Mouse (Mus musculus) forebrain, embryonic 14.5 days (tissue): ENCODE data around the gene Vsig10l. TPM values are rescaled to one million over a fixed set of nuclear protein-coding genes. Genes with fewer than 3 reads are reported as not detected.
A peak's percentile ranks its signal among the peaks of the same experiment; 100 is the strongest.

Experiments used
- ATAC-seq: fragments of 200-750 bp; cut with Nextera tagmentation; 2 replicates; pipeline ENCODE4 v1.8.0; 2017; ENCODE audit warnings: mild to moderate bottlenecking, moderate library complexity
- DNase-seq: peaks from one replicate; pipeline ENCODE4 v3.0.0-alpha.2; 2015; ENCODE audit warnings: low spot score
- H3K27ac ChIP-seq: fragments of 300-500 bp; sonication (generic); 2 replicates; pipeline ENCODE4 v1.5.1; 2014; ENCODE audit warnings: low read depth, mild to moderate bottlenecking, control low read depth, low read length, moderate library complexity
- H3K27me3 ChIP-seq: fragments of 300-500 bp; sonication (generic); replicated peaks from 2 replicates; pipeline ENCODE4 v1.6.1; 2014; ENCODE audit warnings: low read length, control low read depth, mixed read lengths; ENCODE audit not compliant: control insufficient read depth, insufficient read depth
- H3K36me3 ChIP-seq: fragments of 300-500 bp; sonication (generic); 2 replicates; pipeline ENCODE4 v1.6.1; 2014; ENCODE audit warnings: low read length, control low read depth; ENCODE audit not compliant: control insufficient read depth, insufficient read depth
- H3K4me1 ChIP-seq: fragments of 300-500 bp; sonication (generic); 2 replicates; pipeline ENCODE4 v1.6.1; 2014; ENCODE audit warnings: antibody characterized with exemption, low read length, control low read depth; ENCODE audit not compliant: control insufficient read depth, insufficient read depth
- H3K4me2 ChIP-seq: fragments of 300-500 bp; sonication (generic); 2 replicates; pipeline ENCODE4 v1.6.1; 2014; ENCODE audit warnings: mild to moderate bottlenecking, control low read depth, low read length
- H3K4me3 ChIP-seq: fragments of 300-500 bp; sonication (generic); 2 replicates; pipeline ENCODE4 v1.5.1; 2014; ENCODE audit warnings: low read depth, low read length, control low read depth
- H3K9ac ChIP-seq: fragments of 300-500 bp; sonication (generic); 2 replicates; pipeline ENCODE4 v1.6.1; 2014; ENCODE audit warnings: mild to moderate bottlenecking, low read length, control low read depth, moderate library complexity
- H3K9me3 ChIP-seq: fragments of 300-500 bp; sonication (generic); replicated peaks from 2 replicates; pipeline ENCODE4 v1.6.1; 2016; ENCODE audit warnings: low read length, control low read depth, mixed read lengths; ENCODE audit not compliant: control insufficient read depth
- WGBS: fragments of 180-500 bp; shearing (Covaris S2); extraction: QIAGEN DNeasy Blood & Tissue Kit; methylation state at CpG from one replicate; pipeline ENCODE4 v1.1.7; 2014; 5-methylcytosine and 5-hydroxymethylcytosine counted together
- polyA plus RNA-seq: library from polyadenylated mRNA; unstranded; fragments of >200 nt; fragmentation: Nextera tagmentation; extraction: Ambion mirVana; gene quantifications from 2 replicates; pipeline ENCODE4 v1.2.1, GENCODE M21; 2014

Gene Vsig10l
- polyA plus RNA-seq, 1 experiment from 2014 or later = 3.2 TPM

GRCm38 (mm10) chr7:43489631-43490125, 26.7 kb downstream of the Vsig10l start, which contains the start of gene Iglon5:
TSS of gene Iglon5 (minus strand) at chr7:43490075.
- H3K9ac ChIP-seq = peak within 1 kb of the TSS; percentile 94
- DNase-seq (peak; percentile 18), ATAC-seq (peak; percentile 59)
- H3K4me2 ChIP-seq = peak within 1 kb of the TSS; percentile 74
- H3K27ac ChIP-seq = peak within 1 kb of the TSS; percentile 84
- peak within 1 kb of the TSS; percentile 64 for H3K4me3 ChIP-seq
- H3K9me3 ChIP-seq = no peaks in the 10 kb centered on the region
- H3K27me3 ChIP-seq = no peaks in the 10 kb centered on the region
- H3K4me1 ChIP-seq = peaks cover 9% of the 10 kb centered on the region; the same call in 1 of the 2 replicates
- no peaks in the 10 kb centered on the region for H3K36me3 ChIP-seq
- WGBS = under 1% methylated on average over 17 of the region's 41 CpGs

GRCm38 (mm10) chr7:43490182-43490584, 27.2 kb downstream of the Vsig10l start:
- no peaks in the 10 kb centered on the region for H3K9me3 ChIP-seq
- ATAC-seq (peak; percentile 89), DNase-seq (peak; percentile 84)
- H3K27ac ChIP-seq = peak overlapping the region; percentile 84
- peaks cover 9% of the 10 kb centered on the region; the same call in 1 of the 2 replicates for H3K4me1 ChIP-seq
- no peaks in the 10 kb centered on the region for H3K27me3 ChIP-seq
- WGBS = 0% methylated on average over 7 of the region's 13 CpGs
- peak overlapping the region; percentile 74 for H3K4me2 ChIP-seq
- H3K4me3 ChIP-seq = peak overlapping the region; percentile 64
- peak overlapping the region; percentile 94 for H3K9ac ChIP-seq
- H3K36me3 ChIP-seq = no peaks in the 10 kb centered on the region

GRCm38 (mm10) chr7:43490861-43491260, 27.9 kb downstream of the Vsig10l start:
- no peak for DNase-seq
- no peak overlapping the region for H3K9ac ChIP-seq
- H3K9me3 ChIP-seq = no peaks in the 10 kb centered on the region
- ATAC-seq = peak; percentile 4; the same call in 1 of the 2 replicates
- H3K27ac ChIP-seq = no peak overlapping the region
- H3K27me3 ChIP-seq = no peaks in the 10 kb centered on the region
- H3K4me2 ChIP-seq = peak overlapping the region; percentile 74
- H3K4me3 ChIP-seq = no peak overlapping the region
- H3K4me1 ChIP-seq = peaks cover 9% of the 10 kb centered on the region; the same call in 1 of the 2 replicates
- H3K36me3 ChIP-seq = no peaks in the 10 kb centered on the region
- WGBS = 71% methylated on average over 9 of the region's 9 CpGs

- Histone ChIP-seq H3K36me3 (no peaks in the 10 kb centered on the region), H3K9ac (no peak overlapping the region), H3K9me3 (no peaks in the 10 kb centered on the region; the same call in 1 of the 2 replicates), H3K27ac (no peak overlapping the region), H3K4me3 (no peak overlapping the region), H3K4me2 (no peak overlapping the region), H3K27me3 (no peaks in the 10 kb centered on the region), H3K4me1 (no peaks in the 10 kb centered on the region)
- ATAC-seq (peak; percentile 78), DNase-seq (peak; percentile 83)
- WGBS = 9% methylated on average over 21 of the region's 21 CpGs
Observed at GRCm38 (mm10) chr7:43495343-43496021, 32.5 kb downstream of the Vsig10l start.

GRCm38 (mm10) chr7:43511707-43512478, 48.9 kb downstream of the Vsig10l start:
- Histone ChIP-seq H3K27ac (no peak overlapping the region), H3K4me1 (no peaks in the 10 kb centered on the region), H3K9me3 (no peaks in the 10 kb centered on the region), H3K4me3 (no peak overlapping the region), H3K4me2 (no peak overlapping the region), H3K27me3 (no peaks in the 10 kb centered on the region), H3K36me3 (no peaks in the 10 kb centered on the region), H3K9ac (no peak overlapping the region)
- WGBS = 61% methylated on average over 4 of the region's 4 CpGs
- no peak for ATAC-seq
- no peak for DNase-seq

- ATAC-seq (no peak), DNase-seq (no peak)
- H3K27me3 ChIP-seq = no peaks in the 10 kb centered on the region
- H3K27ac ChIP-seq = no peak overlapping the region
- WGBS = 83% methylated on average over 4 of the region's 4 CpGs
- H3K4me1 ChIP-seq = no peaks in the 10 kb centered on the region
- no peak overlapping the region for H3K4me3 ChIP-seq
- no peaks in the 10 kb centered on the region for H3K36me3 ChIP-seq
- no peaks in the 10 kb centered on the region for H3K9me3 ChIP-seq
- no peak overlapping the region for H3K9ac ChIP-seq
- H3K4me2 ChIP-seq = no peak overlapping the region
Observed at GRCm38 (mm10) chr7:43512519-43512918, 49.6 kb downstream of the Vsig10l start.

- no peak for DNase-seq
- no peaks in the 10 kb centered on the region for H3K4me1 ChIP-seq
- no peaks in the 10 kb centered on the region for H3K9me3 ChIP-seq
- WGBS = 76% methylated on average over 5 of the region's 5 CpGs
- ATAC-seq = no peak
- no peak overlapping the region for H3K4me3 ChIP-seq
- no peak overlapping the region for H3K4me2 ChIP-seq
- H3K9ac ChIP-seq = no peak overlapping the region
- no peaks in the 10 kb centered on the region for H3K27me3 ChIP-seq
- no peak overlapping the region for H3K27ac ChIP-seq
- H3K36me3 ChIP-seq = no peaks in the 10 kb centered on the region
Observed at GRCm38 (mm10) chr7:43515076-43515475, 52.1 kb downstream of the Vsig10l start.

GRCm38 (mm10) chr7:43518341-43518740, 55.4 kb downstream of the Vsig10l start:
- Histone ChIP-seq H3K36me3 (no peaks in the 10 kb centered on the region), H3K9me3 (no peaks in the 10 kb centered on the region), H3K9ac (no peak overlapping the region), H3K27ac (no peak overlapping the region), H3K4me1 (no peaks in the 10 kb centered on the region), H3K4me3 (no peak overlapping the region), H3K4me2 (no peak overlapping the region), H3K27me3 (no peaks in the 10 kb centered on the region)
- 83% methylated on average over 15 of the region's 15 CpGs for WGBS
- no peak for DNase-seq
- no peak for ATAC-seq
